Mouse (Mus musculus) spleen, postnatal 4 days (tissue): ENCODE results near the gene Lrfn1.

Experiments
- DNase-seq, 2 experiments: peaks; one replicate each; pipeline ENCODE4 v3.0.0; 2022; ENCODE audit warnings: low spot score in 2 of 2

The Lrfn1 gene

GRCm38 (mm10) chr7:28451531-28452360 is at the start of gene Lrfn1:
Gene Lrfn1 (plus strand): TSS chr7:28451980.
- DNase-seq: no peak

- DNase-seq: no peak
These were observed 40.8 kb upstream of the Lrfn1 start for GRCm38 (mm10) chr7:28410841-28411475.

GRCm38 (mm10) chr7:28412826-28413225 is 39.0 kb upstream of the Lrfn1 start:
- DNase-seq: no peak

GRCm38 (mm10) chr7:28417368-28417767 is 34.4 kb upstream of the Lrfn1 start:
- DNase-seq: no peak

GRCm38 (mm10) chr7:28418096-28418670 is 33.6 kb upstream of the Lrfn1 start:
- no peak for DNase-seq

- no peak for DNase-seq
These were observed 32.4 kb upstream of the Lrfn1 start for GRCm38 (mm10) chr7:28419416-28419815.

GRCm38 (mm10) chr7:28423018-28423417 is 28.8 kb upstream of the Lrfn1 start:
- DNase-seq: no peak

- DNase-seq: no peak
These were observed 24.0 kb upstream of the Lrfn1 start for GRCm38 (mm10) chr7:28427738-28428137.

GRCm38 (mm10) chr7:28430512-28430911 is 21.3 kb upstream of the Lrfn1 start:
- DNase-seq: no peak

- DNase-seq: no peak
These were observed 19.5 kb upstream of the Lrfn1 start for GRCm38 (mm10) chr7:28432252-28432651.

- peak; percentile 36 to 76 for DNase-seq
These were observed 16.0 kb upstream of the Lrfn1 start for GRCm38 (mm10) chr7:28435660-28436259.

GRCm38 (mm10) chr7:28436271-28436904 is 15.4 kb upstream of the Lrfn1 start:
- DNase-seq: peak; percentile 99 to 100

GRCm38 (mm10) chr7:28436932-28437570 is 14.7 kb upstream of the Lrfn1 start, which contains the start of gene Gmfg:
Gene Gmfg (plus strand): TSS chr7:28437447.
- peak; percentile 87 to 92 for DNase-seq

- no peak for DNase-seq
These were observed 13.8 kb upstream of the Lrfn1 start for GRCm38 (mm10) chr7:28437964-28438363.

GRCm38 (mm10) chr7:28438771-28439170 is 13.0 kb upstream of the Lrfn1 start:
- no peak for DNase-seq

- peak; percentile 69 to 77 for DNase-seq
These were observed 11.0 kb upstream of the Lrfn1 start for GRCm38 (mm10) chr7:28440739-28441138.

GRCm38 (mm10) chr7:28441776-28442485 is 9.8 kb upstream of the Lrfn1 start:
- no peak for DNase-seq

- peak in 1 of 2 experiments; percentile 22 for DNase-seq
These were observed 9.1 kb upstream of the Lrfn1 start for GRCm38 (mm10) chr7:28442688-28443087.

GRCm38 (mm10) chr7:28444344-28444974 is 7.3 kb upstream of the Lrfn1 start:
- DNase-seq: no peak

- DNase-seq: peak; percentile 80 to 96
These were observed 5.3 kb upstream of the Lrfn1 start for GRCm38 (mm10) chr7:28446446-28446845.
